Comparison of ENCODE assay signal across 8 mouse cellular contexts in the genomic region with DNA sequence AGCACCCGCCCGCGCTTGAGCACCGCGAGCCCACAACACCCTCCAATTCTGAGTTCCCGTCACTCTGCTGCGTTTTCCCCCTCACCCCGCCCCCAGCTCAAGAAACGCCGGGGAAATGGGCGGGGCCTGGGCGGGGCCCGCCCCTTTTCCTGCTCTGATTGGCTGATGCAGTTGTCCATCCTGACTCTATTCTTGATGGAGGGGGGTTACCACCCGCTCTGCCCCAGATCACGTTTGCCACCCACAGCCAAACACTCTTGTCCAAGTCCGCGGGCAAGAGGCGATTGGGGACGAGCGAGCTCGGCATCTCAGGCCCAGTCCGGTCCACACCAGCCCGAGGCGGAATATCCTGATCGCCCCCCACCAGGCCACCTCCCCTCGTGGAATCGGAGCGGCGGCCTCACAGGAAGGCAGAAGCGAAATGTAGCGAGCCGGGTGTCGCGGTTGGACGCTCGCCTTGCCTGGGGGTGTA. TPM values are rescaled to one million over a fixed set of nuclear protein-coding genes. Genes with fewer than 3 reads are reported as not detected.
A peak's percentile ranks its signal among the peaks of the same experiment; 100 is the strongest.
DNase-seq lines count a peak whose midpoint lies in the region; ATAC-seq and TF ChIP-seq lines count a peak whose summit lies in the region.

No protein-coding gene starts in this region.

- TF ChIP-seq POLR2A in lung, adult 2 months (IDR thresholded peaks at IDR 0.05; ENCODE audit: borderline replicate concordance, extremely low read depth, low read depth, low read length): peak; percentile 84; the same call in 1 of the 2 replicates

- ATAC-seq in forebrain, embryonic 15.5 days (replicated peaks): peak; percentile 96
- peak; percentile 87 for ATAC-seq in neutrophil, adult 5-6 weeks (ENCODE audit: extremely low read depth, insufficient number of reproducible peaks, low FRiP score, poor library complexity, severe bottlenecking)

- DNase-seq in ES-E14 (ENCODE audit: low read depth, low spot score): peak; percentile 92
- peak; percentile 96 for DNase-seq in cerebellum, adult 11-12 months
- peak; percentile 89 for DNase-seq in heart, postnatal 25 days (ENCODE audit: low spot score)
- DNase-seq in layer of hippocampus, adult 18-20 months (ENCODE audit: low spot score in 2 of 2): peak; percentile 93 to 97
- DNase-seq in lung, adult 2 months: peak; percentile 93
- peak; percentile 90 to 92 for DNase-seq in thymus, adult 18-20 months

- intact Hi-C loops in heart, postnatal 25 days (cut with DNase I): loop anchor here (5.0 kb wide), 2 partner anchors 56 to 79 kb away; no protein-coding TSS in a partner anchor

- H3K4me3 ChIP-seq in ES-E14 (ENCODE audit: insufficient read depth in 1 of 2, low read depth in 1 of 2, low read length in 2 of 2, poor library complexity in 1 of 2, severe bottlenecking in 1 of 2): peak overlapping the region; percentile 91 to 94
- peak overlapping the region; percentile 69 for H3K4me3 ChIP-seq in forebrain, embryonic 15.5 days
- peak overlapping the region; percentile 90 for H3K4me3 ChIP-seq in lung, adult 2 months (replicated peaks; ENCODE audit: extremely low read depth, low read depth, low read length)

- peaks cover 15% of the 10 kb centered on the region; the same call in 1 of the 2 replicates for H3K36me3 ChIP-seq in ES-E14 (ENCODE audit: control insufficient read depth, insufficient read depth, low read length, poor library complexity, severe bottlenecking)
- H3K36me3 ChIP-seq in forebrain, embryonic 15.5 days: no peaks in the 10 kb centered on the region; the same call in 1 of the 2 replicates

- TF ChIP-seq CTCF in lung, adult 2 months (IDR thresholded peaks at IDR 0.05; ENCODE audit: insufficient read depth, low read length): no peak

- whole genome bisulfite sequencing in forebrain, embryonic 15.5 days: under 1% methylated on average over 36 of the region's 36 CpGs
- WGBS in lung, adult 2 months: 0% methylated on average over 36 of the region's 36 CpGs

- H3K27me3 ChIP-seq in forebrain, embryonic 15.5 days: no peaks in the 10 kb centered on the region

- H3K27ac ChIP-seq in ES-E14 (ENCODE audit: insufficient read depth, low read depth, low read length, poor library complexity, severe bottlenecking): peak overlapping the region; percentile 41; the same call in 1 of the 2 replicates
- H3K27ac ChIP-seq in forebrain, embryonic 15.5 days (replicated peaks): peak overlapping the region; percentile 74

- peak overlapping the region; percentile 93 for H3K9ac ChIP-seq in ES-E14 (ENCODE audit: insufficient read depth, low read depth, low read length, poor library complexity, severe bottlenecking)
- peak overlapping the region; percentile 80 for H3K9ac ChIP-seq in forebrain, embryonic 15.5 days (replicated peaks)

- H3K9me3 ChIP-seq in ES-E14 (ENCODE audit: control insufficient read depth, insufficient read depth, low read depth, low read length): no peaks in the 10 kb centered on the region
- no peaks in the 10 kb centered on the region for H3K9me3 ChIP-seq in forebrain, embryonic 15.5 days

- in situ Hi-C loops in ES-E14 (cut with MboI; ENCODE audit: low sequenced_read_pairs in 2 of 2, unreplicated experiment in 2 of 2): no loop called here

- H3K4me1 ChIP-seq in ES-E14 (ENCODE audit: control insufficient read depth in 2 of 2, insufficient read depth in 2 of 2, low read length in 2 of 2, poor library complexity in 1 of 2): peaks cover 4 to 8% of the 10 kb centered on the region in 2 experiments; a peak in 3 of 4 replicates
- H3K4me1 ChIP-seq in forebrain, embryonic 15.5 days: peaks cover 41% of the 10 kb centered on the region
- H3K4me1 ChIP-seq in lung, adult 2 months (ENCODE audit: control insufficient read depth, insufficient read depth, low read length): peaks cover 12% of the 10 kb centered on the region

- H3K4me2 ChIP-seq in forebrain, embryonic 15.5 days (replicated peaks): peak overlapping the region; percentile 67

TF ChIP-seq in ES-E14, 5 proteins besides CTCF, POLR2A, EP300 and RAD21:
- TF ChIP-seq ZNF384 (IDR thresholded peaks at IDR 0.05; ENCODE audit: low read depth, low read length) (no peak), CHD2 (IDR thresholded peaks at IDR 0.05; ENCODE audit: low read depth, low read length) (peak; percentile 74; the same call in 1 of the 2 replicates)

RNA-seq across cellular contexts. Expression of a gene that starts 0.5 kb away (rescaled TPM):
- 17.3 and 21.8 TPM in 2 replicates for total RNA-seq in ES-E14 (2012; rRNA removed)
- polyA plus RNA-seq in forebrain, embryonic 15.5 days (2015; fragmentation: Nextera tagmentation; extraction: Ambion mirVana): 14.2 and 16.0 TPM in 2 replicates
- 10 to 100 TPM; 52.4 to 61.4 TPM for total RNA-seq in heart, postnatal 25 days (2021)
- 10 to 100 TPM; 62.5 to 63.0 TPM for total RNA-seq in layer of hippocampus, adult 18-20 months (2021)
- polyA plus RNA-seq in lung, adult 2 months (2012; rRNA removed): 48.5 and 61.2 TPM in 2 replicates
- total RNA-seq in neutrophil, adult 5-6 weeks (2017): 11.1 and 12.5 TPM in 2 replicates

RNA-seq across cellular contexts. Expression of a gene that starts 30.6 kb away (rescaled TPM):
- 2.0 and 4.9 TPM in 2 replicates for total RNA-seq in ES-E14 (2012; rRNA removed)
- 0.19 and 0.69 TPM in 2 replicates for polyA plus RNA-seq in forebrain, embryonic 15.5 days (2015; fragmentation: Nextera tagmentation; extraction: Ambion mirVana)
- 1 to 10 TPM; 3.1 to 5.1 TPM for total RNA-seq in heart, postnatal 25 days (2021)
- 1 to 10 TPM; 1.8 to 2.1 TPM for total RNA-seq in layer of hippocampus, adult 18-20 months (2021)
- polyA plus RNA-seq in lung, adult 2 months (2012; rRNA removed): 1.8 and 2.6 TPM in 2 replicates
- not detected in 2 replicates for total RNA-seq in neutrophil, adult 5-6 weeks (2017)

RNA-seq across cellular contexts. Expression of a gene that starts 39.2 kb away (rescaled TPM):
- 4.7 and 9.7 TPM in 2 replicates for total RNA-seq in ES-E14 (2012; rRNA removed)
- polyA plus RNA-seq in forebrain, embryonic 15.5 days (2015; fragmentation: Nextera tagmentation; extraction: Ambion mirVana): 8.0 and 8.6 TPM in 2 replicates
- total RNA-seq in heart, postnatal 25 days (2021): 10 to 100 TPM; 11.8 to 12.8 TPM
- 1 to 10 TPM; 6.8 to 8.7 TPM for total RNA-seq in layer of hippocampus, adult 18-20 months (2021)
- polyA plus RNA-seq in lung, adult 2 months (2012; rRNA removed): 22.2 and 31.5 TPM in 2 replicates
- total RNA-seq in neutrophil, adult 5-6 weeks (2017): 19.1 and 24.7 TPM in 2 replicates

Comparison
In these comparisons a context has a peak if more than half of its experiments do, and no peak if none do; other contexts are left out.
1. Peak in every context shown above with its lines: DNase-seq, ATAC-seq, H3K4me3 ChIP-seq and H3K27ac ChIP-seq.